In genomic region chr19:46044993-46045695, GRCm38 (mm10) we compare ENCODE assay signal across 8 mouse cellular contexts. TPM values are rescaled to one million over a fixed set of nuclear protein-coding genes. Genes with fewer than 3 reads are reported as not detected.
DNase-seq lines count a peak whose midpoint lies in the region; ATAC-seq and TF ChIP-seq lines count a peak whose summit lies in the region.

Gene Ldb1, minus strand, starts transcription at chr19:46045214.

- peak within 1 kb of the TSS; percentile 87 for H3K4me3 ChIP-seq in intestine, postnatal 0 days (ENCODE audit: low read depth, low read length)
- H3K4me3 ChIP-seq in midbrain, embryonic 10.5 days: peak within 1 kb of the TSS; percentile 92

- H3K4me2 ChIP-seq in intestine, postnatal 0 days (replicated peaks; ENCODE audit: low read depth): peak within 1 kb of the TSS; percentile 96

- no peaks in the 10 kb centered on the region for H3K27me3 ChIP-seq in intestine, postnatal 0 days (replicated peaks; ENCODE audit: control insufficient read depth, insufficient read depth, low read length)
- H3K27me3 ChIP-seq in midbrain, embryonic 10.5 days (ENCODE audit: low read depth, poor library complexity, severe bottlenecking): no peaks in the 10 kb centered on the region

- H3K9me3 ChIP-seq in intestine, postnatal 0 days (ENCODE audit: control insufficient read depth): no peaks in the 10 kb centered on the region
- no peaks in the 10 kb centered on the region for H3K9me3 ChIP-seq in midbrain, embryonic 10.5 days (replicated peaks)

- DNase-seq in adipocyte (ENCODE audit: low spot score): peak; percentile 90
- DNase-seq in embryo, embryonic 9.5 days (ENCODE audit: extremely low spot score): peak; percentile 89
- DNase-seq in gonadal fat pad, adult 2 months (ENCODE audit: low read depth): no peak
- DNase-seq in left cerebral cortex, postnatal 36 days (ENCODE audit: low spot score in 2 of 2): peak; percentile 87 to 91
- peak; percentile 91 for DNase-seq in midbrain, embryonic 10.5 days (ENCODE audit: low spot score)
- DNase-seq in right cerebral cortex, postnatal 4 days: peak; percentile 79
- peak; percentile 86 for DNase-seq in yolk sac, embryonic 10.5 days (ENCODE audit: low spot score)

- peak within 1 kb of the TSS; percentile 93 for H3K9ac ChIP-seq in intestine, postnatal 0 days (ENCODE audit: low read depth, low read length)

- peak; percentile 70 for ATAC-seq in intestine, postnatal 0 days

- H3K36me3 ChIP-seq in intestine, postnatal 0 days (ENCODE audit: control insufficient read depth, insufficient read depth): no peaks in the 10 kb centered on the region
- no peaks in the 10 kb centered on the region for H3K36me3 ChIP-seq in midbrain, embryonic 10.5 days

- H3K27ac ChIP-seq in intestine, postnatal 0 days (ENCODE audit: low read depth, low read length): peak within 1 kb of the TSS; percentile 96
- H3K27ac ChIP-seq in midbrain, embryonic 10.5 days (replicated peaks): peak within 1 kb of the TSS; percentile 96

- WGBS in intestine, postnatal 0 days: under 1% methylated on average over 71 of the region's 84 CpGs
- under 1% methylated on average over 79 of the region's 84 CpGs for WGBS in midbrain, embryonic 10.5 days

- H3K4me1 ChIP-seq in intestine, postnatal 0 days (replicated peaks; ENCODE audit: control insufficient read depth, insufficient read depth, low read length): peaks cover 6% of the 10 kb centered on the region; the same call in 1 of the 2 replicates
- peaks cover 64% of the 10 kb centered on the region for H3K4me1 ChIP-seq in midbrain, embryonic 10.5 days

- intact Hi-C loops in left cerebral cortex, postnatal 36 days (cut with DNase I): loop anchor here (5.0 kb wide), 1 partner anchor 48 kb away; the partner anchor contains the start of gene Armh3

- TF ChIP-seq CTCF in intestine, postnatal 0 days (IDR thresholded peaks at IDR 0.05; ENCODE audit: low read depth): no peak

RNA-seq across cellular contexts. Expression of gene Ldb1, which starts in this region (rescaled TPM):
- polyA plus RNA-seq in gonadal fat pad, adult 2 months (2012; rRNA removed): 173 and 193 TPM in 2 replicates
- polyA plus RNA-seq in intestine, postnatal 0 days (2015; fragmentation: Nextera tagmentation; extraction: Ambion mirVana): 31.0 and 35.5 TPM in 2 replicates
- 100 to 1,000 TPM; 108 to 118 TPM for total RNA-seq in left cerebral cortex, postnatal 36 days (2021)
- polyA plus RNA-seq in midbrain, embryonic 10.5 days (2016; fragmentation: Nextera tagmentation; extraction: Ambion mirVana): 79.0 and 79.2 TPM in 2 replicates
